Mouse (Mus musculus): ENCODE data around the gene Mgat2. TPM values are rescaled to one million over a fixed set of nuclear protein-coding genes. Genes with fewer than 3 reads are reported as not detected.
"Not testable (repeated sequence)": the region's sequence is repeated elsewhere in the genome, so short reads cannot be mapped to it uniquely, and the experiment has no call there.

The Mgat2 gene
- 10 to 100 TPM; 36.0 to 40.1 TPM for total RNA-seq (2021)

DNA sequence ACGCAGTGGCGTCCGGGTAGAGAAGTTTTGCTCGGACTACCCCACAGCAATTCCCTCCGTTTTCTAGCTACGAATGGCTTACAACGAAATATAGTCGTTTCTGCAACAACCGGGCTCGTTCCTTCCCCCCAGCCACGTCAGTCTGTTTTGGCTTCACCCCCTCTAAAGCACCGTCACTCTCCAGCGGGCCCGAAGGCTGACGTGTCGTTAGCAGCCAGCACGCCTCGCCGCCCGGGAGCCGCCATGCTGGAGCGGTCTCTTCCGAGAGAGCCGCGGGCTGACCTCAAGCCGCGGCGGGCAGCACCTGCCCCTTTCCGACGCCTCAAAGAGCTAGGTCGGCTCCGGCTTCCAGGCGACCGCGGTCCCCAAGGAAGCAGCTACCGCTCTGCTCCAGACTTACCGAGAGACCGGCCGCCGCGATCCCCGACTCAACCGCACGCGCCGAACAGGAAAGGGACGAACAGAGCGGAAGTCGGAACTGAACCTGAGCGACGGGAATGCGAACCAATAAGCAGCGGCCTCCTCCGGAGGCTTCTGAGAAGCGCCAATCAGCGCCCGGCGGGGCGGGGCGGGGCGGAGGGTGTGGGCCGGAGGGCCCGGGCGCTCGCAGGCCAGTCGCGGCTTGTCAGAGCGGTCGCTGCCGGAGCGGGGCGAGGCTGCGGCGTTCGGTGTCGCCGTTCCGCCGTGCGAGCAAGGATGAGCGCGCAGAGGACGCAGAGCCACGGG lies at the start of gene Mgat2, which contains the start of gene Rpl36al:
Gene Mgat2 (plus strand): TSS at position 575 of the 726 bp plus-strand sequence.
Gene Rpl36al (minus strand): TSS at position 501 of the 726 bp plus-strand sequence.
- intact Hi-C loops (cut with DNase I): no loop called here

DNA sequence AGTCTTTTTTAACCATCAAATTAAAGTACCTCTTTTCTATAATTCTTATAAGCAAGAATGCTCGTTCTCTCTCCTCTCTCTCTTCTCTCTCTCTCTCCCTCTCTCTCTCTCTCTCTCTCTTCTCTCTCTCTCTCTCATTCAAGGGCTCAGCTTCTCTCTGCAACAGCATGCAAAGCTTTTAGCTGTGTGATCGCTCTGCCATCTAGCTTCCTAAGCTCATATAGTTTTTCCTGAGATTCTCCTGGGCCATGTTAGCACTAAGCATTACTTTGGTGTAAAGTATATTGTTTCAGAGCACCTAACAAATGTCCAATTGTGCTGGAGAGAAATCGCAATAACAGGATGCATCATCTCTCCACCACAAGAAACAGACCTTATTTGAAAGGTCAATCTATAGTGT lies 44.8 kb upstream of the Mgat2 start:
- intact Hi-C loops (cut with DNase I): no loop called here
- DNase-seq: no peak

More for the DNA sequence above, at the start of gene Mgat2, which contains the start of gene Rpl36al:
- peak; percentile 99 for DNase-seq

- no peak for DNase-seq
- intact Hi-C loops (cut with DNase I): no loop called here
Measured at GRCm38 (mm10) chr12:69139841-69140240, 44.1 kb upstream of the Mgat2 start.

GRCm38 (mm10) chr12:69143460-69143859 lies 40.5 kb upstream of the Mgat2 start:
- DNase-seq: no peak
- intact Hi-C loops (cut with DNase I): no loop called here

DNA sequence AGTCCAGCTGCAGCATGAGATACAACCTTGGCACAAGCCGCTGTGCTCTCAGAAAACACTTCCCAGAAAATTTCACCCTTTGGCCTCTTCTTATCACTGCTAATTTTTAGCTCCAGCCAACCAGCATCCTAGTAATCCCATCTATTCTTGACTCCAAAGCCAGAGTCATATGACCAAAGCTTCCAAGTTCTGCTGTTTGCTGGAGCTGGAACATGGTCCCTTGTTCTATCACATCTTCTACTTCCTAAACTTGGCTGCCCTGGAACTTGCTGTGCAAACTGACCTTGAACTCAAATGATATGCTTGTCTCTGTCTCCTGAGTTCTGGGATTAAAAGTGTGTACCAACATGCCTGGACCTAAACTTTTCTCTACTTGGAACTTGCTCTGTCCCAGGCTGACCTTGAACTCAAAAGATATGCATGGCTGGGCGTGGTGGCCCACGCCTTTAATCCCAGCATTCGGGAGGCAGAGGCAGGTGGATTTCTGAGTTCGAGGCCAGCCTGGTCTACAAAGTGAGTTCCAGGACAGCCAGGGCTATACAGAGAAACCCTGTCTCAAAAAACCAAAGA lies 36.7 kb upstream of the Mgat2 start:
- DNase-seq: no peak
- intact Hi-C loops (cut with DNase I): no loop called here

DNA sequence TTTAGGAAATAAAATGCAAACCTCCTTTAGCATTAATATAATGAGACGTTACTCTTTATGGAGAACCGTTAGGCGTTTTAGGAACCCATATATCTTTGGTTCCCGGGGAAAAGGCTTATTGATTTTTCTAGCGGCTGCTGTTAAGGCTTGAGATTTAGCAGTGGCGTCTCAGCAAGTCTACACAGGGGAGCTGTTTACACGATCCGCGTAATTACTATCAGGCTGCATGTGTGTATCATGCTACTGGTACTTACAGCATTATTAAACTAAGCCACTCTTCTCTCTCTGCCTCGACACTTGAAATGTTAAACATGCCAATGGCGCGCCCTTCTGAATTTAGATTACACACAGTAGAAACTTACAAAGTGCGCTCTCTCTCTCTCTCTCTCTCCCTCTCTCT lies 33.9 kb upstream of the Mgat2 start:
- no peak for DNase-seq
- intact Hi-C loops (cut with DNase I): no loop called here

- intact Hi-C loops (cut with DNase I): no loop called here
- DNase-seq: no peak
Measured at GRCm38 (mm10) chr12:69155923-69156322, 28.0 kb upstream of the Mgat2 start.

GRCm38 (mm10) chr12:69156436-69156835 lies 27.5 kb upstream of the Mgat2 start:
- intact Hi-C loops (cut with DNase I): no loop called here
- DNase-seq: no peak

DNA sequence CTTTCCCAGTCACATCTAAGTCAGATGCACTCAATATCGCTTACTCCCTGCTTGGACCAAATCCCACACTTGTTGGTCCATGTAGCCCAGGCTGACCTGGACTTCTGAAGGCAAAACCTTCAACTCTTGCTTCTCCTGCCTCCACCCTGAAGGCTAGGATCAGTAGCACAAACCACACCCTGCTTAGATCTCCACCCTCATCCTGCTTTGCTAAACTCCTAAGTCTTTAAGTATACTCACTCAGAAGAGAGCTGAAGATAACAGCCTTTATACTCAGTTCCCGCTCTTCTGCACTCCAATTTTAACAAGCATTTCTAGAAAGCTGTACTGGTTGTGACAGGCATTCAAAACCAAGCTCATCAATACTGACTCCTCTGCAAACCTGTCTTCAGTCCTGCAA lies 26.9 kb upstream of the Mgat2 start:
- DNase-seq: no peak
- intact Hi-C loops (cut with DNase I): no loop called here

DNA sequence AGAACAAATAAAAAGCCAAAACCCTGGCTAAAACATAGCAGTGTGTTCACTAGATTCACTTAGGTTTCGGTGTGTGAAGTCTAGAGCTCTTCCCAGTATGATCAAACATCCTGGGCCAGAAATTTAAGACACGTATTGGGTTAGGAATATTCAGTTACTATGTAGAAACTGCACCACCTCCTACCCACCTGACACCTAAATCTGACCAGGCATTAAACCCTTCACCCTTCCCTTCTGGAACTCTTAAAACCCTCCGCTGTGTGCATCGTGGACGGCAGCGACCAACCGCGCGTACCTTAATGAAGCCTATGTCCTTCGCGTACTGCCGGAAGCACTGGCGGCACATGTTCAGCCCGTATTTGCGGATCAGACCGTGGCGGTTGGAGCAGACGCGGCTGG lies 25.6 kb upstream of the Mgat2 start:
- intact Hi-C loops (cut with DNase I): no loop called here
- DNase-seq: no peak

DNA sequence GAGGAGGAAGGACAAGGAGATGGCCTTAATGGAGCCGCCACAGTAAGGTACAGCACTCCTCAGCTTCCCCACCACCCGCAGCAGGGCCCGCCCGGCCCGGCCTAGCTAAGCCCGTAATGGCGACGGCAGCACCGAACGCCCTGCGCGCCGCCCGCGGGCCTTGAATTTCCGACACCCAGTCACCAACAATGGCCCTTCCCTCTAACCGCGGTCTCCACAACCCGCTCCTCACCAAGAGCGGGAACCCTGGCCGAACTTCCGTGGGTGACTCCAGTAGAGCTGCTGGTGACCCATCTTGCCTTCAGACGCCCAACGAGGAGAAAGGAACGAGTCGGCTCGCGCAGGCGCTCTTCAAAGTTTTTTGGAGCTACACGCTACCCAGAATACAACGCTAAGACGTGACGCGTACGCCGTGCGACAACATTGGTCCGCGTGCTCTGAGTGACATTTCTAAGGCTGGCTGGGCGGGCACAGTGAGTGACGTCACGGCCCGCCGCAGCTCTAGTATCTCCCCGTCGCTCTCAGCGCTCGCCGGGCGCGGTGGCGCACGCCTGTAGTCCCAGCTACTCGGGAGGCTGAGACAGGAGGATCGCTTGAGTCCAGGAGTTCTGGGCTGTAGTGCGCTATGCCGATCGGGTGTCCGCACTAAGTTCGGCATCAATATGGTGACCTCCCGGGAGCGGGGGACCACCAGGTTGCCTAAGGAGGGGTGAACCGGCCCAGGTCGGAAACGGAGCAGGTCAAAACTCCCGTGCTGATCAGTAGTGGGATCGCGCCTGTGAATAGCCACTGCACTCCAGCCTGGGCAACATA lies 25.0 kb upstream of the Mgat2 start, which contains the start of gene Rps29:
Gene Rps29 (minus strand): TSS at position 422 of the 813 bp plus-strand sequence.
- intact Hi-C loops (cut with DNase I): not testable (repeated sequence)
- peak; percentile 97 for DNase-seq

- intact Hi-C loops (cut with DNase I): no loop called here
- DNase-seq: no peak
Measured at GRCm38 (mm10) chr12:69159578-69159940, 24.4 kb upstream of the Mgat2 start.

DNA sequence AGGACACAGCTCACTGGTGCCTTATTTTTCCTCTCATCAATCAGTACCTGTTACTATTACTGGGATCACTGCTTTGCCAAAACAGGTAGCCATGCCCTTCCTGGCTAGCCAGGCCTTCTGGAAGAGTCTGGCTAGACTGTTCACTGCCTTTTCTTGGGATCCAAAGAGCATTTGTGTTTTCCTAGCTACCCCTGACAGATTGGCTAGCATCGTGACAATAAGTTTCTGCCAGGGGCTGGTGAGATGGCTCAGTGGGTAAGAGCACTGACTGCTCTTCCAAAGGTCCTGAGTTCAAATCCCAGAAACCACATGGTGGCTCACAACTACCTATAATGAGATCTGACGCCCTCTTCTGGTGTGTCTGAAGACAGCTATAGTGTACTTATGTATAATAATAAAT lies 23.3 kb upstream of the Mgat2 start:
- intact Hi-C loops (cut with DNase I); DNase-seq: not testable (repeated sequence)

DNA sequence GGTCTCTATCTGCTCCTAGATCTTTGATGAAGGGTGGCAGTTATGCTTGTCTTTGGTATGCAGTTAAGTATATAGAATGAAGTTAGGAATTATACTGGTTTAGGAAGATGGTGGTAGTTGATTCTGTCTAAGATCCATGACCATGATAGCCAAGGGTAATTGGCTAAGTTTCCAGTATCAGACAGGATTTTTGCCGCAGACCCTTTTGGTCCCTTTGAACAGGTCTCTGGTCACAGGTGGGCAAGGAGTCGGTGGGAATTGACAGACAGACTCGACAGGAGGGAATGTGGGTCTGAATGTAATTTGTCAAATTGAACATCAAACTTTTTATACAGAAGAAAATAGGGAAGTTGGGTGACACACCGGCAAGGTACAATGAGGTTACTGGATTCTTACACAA lies 20.4 kb upstream of the Mgat2 start:
- intact Hi-C loops (cut with DNase I); DNase-seq: not testable (repeated sequence)

GRCm38 (mm10) chr12:69164904-69165303 lies 19.1 kb upstream of the Mgat2 start:
- intact Hi-C loops (cut with DNase I): no loop called here
- DNase-seq: no peak

DNA sequence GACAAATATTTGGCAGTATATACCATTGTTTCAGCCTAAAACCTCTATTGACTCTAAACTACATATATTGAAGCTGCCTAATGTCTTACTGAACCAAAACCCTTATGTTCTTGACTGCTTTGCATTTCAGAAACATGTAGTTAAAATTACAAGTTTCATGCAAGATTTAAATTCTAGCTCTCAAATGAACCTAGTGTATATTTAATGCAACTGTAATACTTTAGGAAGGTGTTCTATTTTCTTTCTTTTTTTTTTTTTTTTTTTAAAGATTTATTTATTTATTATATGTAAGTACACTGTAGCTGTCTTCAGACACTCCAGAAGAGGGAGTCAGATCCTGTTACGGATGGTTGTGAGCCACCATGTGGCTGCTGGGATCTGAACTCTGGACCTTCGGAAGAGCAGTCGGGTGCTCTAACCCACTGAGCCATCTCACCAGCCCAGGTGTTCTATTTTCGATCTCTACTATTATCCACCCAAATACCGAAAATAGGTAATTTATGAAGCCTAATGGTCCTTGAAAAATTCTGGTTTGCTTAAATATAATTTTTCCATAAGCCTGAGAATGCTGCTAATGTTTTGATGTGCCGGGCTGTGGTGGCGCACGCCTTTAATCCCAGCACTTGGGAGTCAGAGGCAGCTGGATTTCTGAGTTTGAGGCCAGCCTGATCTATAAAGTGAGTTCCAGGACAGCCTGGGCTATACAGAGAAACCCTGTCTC lies 16.9 kb upstream of the Mgat2 start:
- intact Hi-C loops (cut with DNase I); DNase-seq: not testable (repeated sequence)

- intact Hi-C loops (cut with DNase I): no loop called here
- no peak for DNase-seq
Measured at GRCm38 (mm10) chr12:69167656-69168460, 16.1 kb upstream of the Mgat2 start.

DNA sequence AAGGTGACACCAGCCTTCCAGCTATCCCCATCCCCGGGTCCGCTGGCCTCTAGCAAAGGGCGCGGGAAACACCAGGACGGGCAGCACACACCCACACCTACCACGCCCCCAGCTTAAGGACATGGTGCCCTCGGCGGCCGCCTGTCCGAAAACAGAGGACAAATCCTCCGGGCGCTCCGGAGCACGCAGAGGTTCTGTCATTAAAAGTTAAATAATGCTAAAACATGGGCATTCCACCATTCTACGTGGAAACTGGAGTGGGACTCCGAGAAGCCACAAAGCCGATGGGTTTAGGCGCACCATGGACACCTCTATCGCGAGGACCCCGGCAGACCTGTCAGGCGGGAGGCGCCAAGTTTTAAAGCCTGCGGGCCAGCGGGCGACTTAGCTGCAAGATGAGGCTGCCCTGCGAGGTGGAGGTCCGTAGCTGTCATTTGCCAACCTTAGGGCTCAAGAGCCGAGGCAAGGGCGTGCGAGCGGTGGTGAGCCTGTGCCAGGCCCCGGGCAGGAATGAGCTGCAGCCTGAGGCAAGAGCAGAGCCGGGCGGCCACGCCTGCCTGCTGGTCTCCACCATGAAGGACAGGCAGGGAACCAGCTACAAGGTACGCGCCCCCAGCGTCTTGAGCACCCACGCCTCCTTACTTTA lies 15.4 kb upstream of the Mgat2 start, which contains the start of gene Lrr1:
Gene Lrr1 (plus strand): TSS at position 354 of the 646 bp plus-strand sequence.
- intact Hi-C loops (cut with DNase I): no loop called here
- peak; percentile 88 for DNase-seq

- intact Hi-C loops (cut with DNase I): no loop called here
- DNase-seq: no peak
Measured at GRCm38 (mm10) chr12:69171307-69171706, 12.7 kb upstream of the Mgat2 start.

Data from left cerebral cortex, postnatal 4 days (tissue).